Mouse (Mus musculus): ENCODE results near the gene Ep400. TPM values are rescaled to one million over a fixed set of nuclear protein-coding genes. Genes with fewer than 3 reads are reported as not detected.

The Ep400 gene
- polyA plus RNA-seq, 1 experiment from 2014 or later = 11.4 TPM

DNA sequence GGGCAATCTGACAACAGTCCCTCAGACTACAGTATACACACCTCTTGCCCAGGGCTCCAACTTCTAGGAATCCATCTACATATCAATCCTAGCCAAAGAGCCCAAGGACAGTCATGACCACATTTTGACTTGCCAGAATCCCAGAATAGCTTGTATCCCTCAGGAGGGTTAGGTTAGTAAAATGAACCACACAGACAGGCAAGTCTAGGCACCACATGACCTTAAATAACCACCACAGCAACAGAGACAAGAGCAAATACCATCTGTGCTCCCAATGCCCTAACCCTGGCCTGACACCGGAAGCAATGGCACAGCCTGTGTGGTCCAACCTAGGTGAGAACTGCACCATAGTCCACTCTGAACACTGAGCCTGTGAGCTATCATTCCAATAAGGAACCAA is 36.2 kb upstream of the Ep400 start:
- H3K27ac ChIP-seq (replicated peaks) = no peak overlapping the region
- no peaks in the 10 kb centered on the region for H3K27me3 ChIP-seq (ENCODE audit: control insufficient read depth, insufficient read depth, low read length)
- H3K9me3 ChIP-seq (ENCODE audit: control insufficient read depth, low read length) = no peaks in the 10 kb centered on the region
- DNase-seq (ENCODE audit: low spot score) (no peak), ATAC-seq (ENCODE audit: low FRiP score, low TSS enrichment) (no peak)
- no peak for TF ChIP-seq EP300 (optimal IDR thresholded peaks at IDR 0.05)
- TF ChIP-seq CTCF (IDR thresholded peaks at IDR 0.05; ENCODE audit: low read depth) = no peak
- no peak overlapping the region for H3K9ac ChIP-seq (ENCODE audit: low read length)
- H3K36me3 ChIP-seq (ENCODE audit: control insufficient read depth, insufficient read depth, low read length) = no peaks in the 10 kb centered on the region
- 72% methylated on average over 1 of the region's 1 CpGs for WGBS
- H3K4me2 ChIP-seq (replicated peaks; ENCODE audit: low read depth) = no peak overlapping the region
- no peak overlapping the region for H3K4me3 ChIP-seq (ENCODE audit: low read depth, low read length)
- peaks cover 2% of the 10 kb centered on the region; the same call in 1 of the 2 replicates for H3K4me1 ChIP-seq (replicated peaks; ENCODE audit: control insufficient read depth, insufficient read depth)

DNA sequence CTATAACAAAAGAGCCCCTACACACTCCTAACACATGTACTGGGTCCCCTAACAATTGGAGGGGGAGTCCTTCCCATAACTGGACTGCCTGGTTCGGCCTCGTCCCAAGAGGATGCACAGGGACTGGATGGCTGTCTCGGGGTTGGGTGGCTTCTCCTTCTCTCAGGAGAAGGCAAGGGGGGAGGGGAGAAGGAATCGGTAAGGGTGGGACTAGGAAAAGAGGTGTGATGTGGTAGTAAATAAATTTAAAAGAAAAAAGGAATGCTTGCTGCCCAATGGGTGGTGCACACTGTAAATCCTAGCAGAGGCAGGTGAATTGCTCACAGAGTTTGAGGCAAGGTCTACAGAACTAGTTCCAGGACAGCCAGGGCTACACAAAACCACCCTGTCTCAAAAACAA is 35.6 kb upstream of the Ep400 start:
- 0 out of 2 replicates have a peak, but pooled peaks cover 4% of the 10 kb centered on the region for H3K36me3 ChIP-seq (ENCODE audit: control insufficient read depth, insufficient read depth, low read length)
- H3K27ac ChIP-seq (replicated peaks) = no peak overlapping the region
- H3K9me3 ChIP-seq (ENCODE audit: control insufficient read depth, low read length) = no peaks in the 10 kb centered on the region
- DNase-seq (ENCODE audit: low spot score) = no peak
- WGBS = 78% methylated on average over 4 of the region's 4 CpGs
- H3K27me3 ChIP-seq (ENCODE audit: control insufficient read depth, insufficient read depth, low read length) = no peaks in the 10 kb centered on the region
- H3K4me1 ChIP-seq (replicated peaks; ENCODE audit: control insufficient read depth, insufficient read depth) = peaks cover 2% of the 10 kb centered on the region; the same call in 1 of the 2 replicates
- no peak overlapping the region for H3K4me2 ChIP-seq (replicated peaks; ENCODE audit: low read depth)
- no peak for ATAC-seq (ENCODE audit: low FRiP score, low TSS enrichment)
- TF ChIP-seq CTCF (IDR thresholded peaks at IDR 0.05; ENCODE audit: low read depth) (no peak), EP300 (optimal IDR thresholded peaks at IDR 0.05) (no peak)
- H3K9ac ChIP-seq (ENCODE audit: low read length) = 0 out of 2 replicates have a peak overlapping the region, but pooled peaks have one; percentile 13
- no peak overlapping the region for H3K4me3 ChIP-seq (ENCODE audit: low read depth, low read length)

DNA sequence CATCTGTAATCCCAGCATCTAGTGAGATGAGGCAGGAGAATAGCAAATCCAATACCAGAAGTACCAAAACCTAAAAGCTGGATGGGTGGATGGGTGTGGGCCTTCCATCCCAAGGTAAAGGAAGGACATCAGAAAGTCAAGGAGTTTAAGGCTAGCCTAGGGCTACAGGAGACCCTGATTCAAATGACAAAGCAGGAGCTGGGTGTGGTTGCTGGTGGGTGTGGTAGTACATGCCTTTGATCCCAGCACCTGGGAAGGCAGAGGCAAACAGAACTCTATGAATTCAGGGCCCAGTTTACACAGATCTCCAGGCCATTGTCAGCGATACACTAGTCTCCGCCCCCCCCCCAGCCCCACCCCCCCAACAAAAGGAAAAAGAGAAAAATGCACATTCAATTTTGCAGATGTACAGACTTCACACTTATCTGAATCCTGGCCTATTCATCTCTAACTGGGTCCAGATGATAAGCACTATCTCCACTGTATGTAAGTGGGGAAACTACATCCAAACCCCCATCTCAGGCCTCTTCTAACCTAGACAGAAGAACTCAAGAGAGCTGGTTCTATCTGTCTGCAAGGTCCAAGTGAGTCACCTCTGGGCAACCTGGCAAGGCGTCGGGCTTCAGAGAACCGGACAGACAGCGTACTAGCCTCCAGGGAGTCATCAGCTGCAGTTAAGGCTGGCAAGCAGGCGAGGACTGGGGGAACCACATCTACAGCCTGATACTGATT is 33.7 kb upstream of the Ep400 start:
- no peak overlapping the region for H3K4me3 ChIP-seq (ENCODE audit: low read depth, low read length)
- no peak for ATAC-seq (ENCODE audit: low FRiP score, low TSS enrichment)
- no peak overlapping the region for H3K9ac ChIP-seq (ENCODE audit: low read length)
- no peak for DNase-seq (ENCODE audit: low spot score)
- H3K4me1 ChIP-seq (replicated peaks; ENCODE audit: control insufficient read depth, insufficient read depth) = peaks cover 2% of the 10 kb centered on the region; the same call in 1 of the 2 replicates
- 75% methylated on average over 7 of the region's 7 CpGs for WGBS
- H3K27ac ChIP-seq (replicated peaks) = no peak overlapping the region
- H3K9me3 ChIP-seq (ENCODE audit: control insufficient read depth, low read length) = no peaks in the 10 kb centered on the region
- H3K4me2 ChIP-seq (replicated peaks; ENCODE audit: low read depth) = no peak overlapping the region
- H3K36me3 ChIP-seq (ENCODE audit: control insufficient read depth, insufficient read depth, low read length) = peaks cover 12% of the 10 kb centered on the region
- TF ChIP-seq EP300 (optimal IDR thresholded peaks at IDR 0.05) (no peak), CTCF (IDR thresholded peaks at IDR 0.05; ENCODE audit: low read depth) (no peak)
- no peaks in the 10 kb centered on the region for H3K27me3 ChIP-seq (ENCODE audit: control insufficient read depth, insufficient read depth, low read length)

DNA sequence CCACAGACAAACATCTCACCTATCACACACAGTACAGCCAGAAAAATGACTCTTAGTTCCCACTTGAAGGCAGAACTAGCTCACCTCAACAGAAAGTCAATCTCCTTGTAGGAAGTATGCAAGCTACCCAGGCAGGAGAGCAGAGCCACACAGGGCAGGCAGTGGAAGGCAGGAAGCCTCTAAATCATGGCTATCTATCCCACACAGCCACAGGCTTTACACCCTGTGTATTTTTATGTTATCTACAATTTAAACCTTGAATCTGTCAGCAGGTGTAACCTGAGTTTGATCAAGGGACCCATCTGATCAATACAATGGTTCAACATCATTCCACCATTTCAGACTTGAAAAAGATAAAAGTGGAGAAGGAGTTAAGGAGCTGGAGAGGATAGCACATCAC is 32.3 kb upstream of the Ep400 start:
- H3K4me2 ChIP-seq (replicated peaks; ENCODE audit: low read depth) = no peak overlapping the region
- DNase-seq (ENCODE audit: low spot score) (no peak), ATAC-seq (ENCODE audit: low FRiP score, low TSS enrichment) (no peak)
- H3K27me3 ChIP-seq (ENCODE audit: control insufficient read depth, insufficient read depth, low read length) = no peaks in the 10 kb centered on the region
- no peak overlapping the region for H3K4me3 ChIP-seq (ENCODE audit: low read depth, low read length)
- no peak overlapping the region for H3K27ac ChIP-seq (replicated peaks)
- H3K9me3 ChIP-seq (ENCODE audit: control insufficient read depth, low read length) = no peaks in the 10 kb centered on the region
- TF ChIP-seq CTCF (IDR thresholded peaks at IDR 0.05; ENCODE audit: low read depth) (no peak), EP300 (optimal IDR thresholded peaks at IDR 0.05) (no peak)
- peaks cover 14% of the 10 kb centered on the region for H3K36me3 ChIP-seq (ENCODE audit: control insufficient read depth, insufficient read depth, low read length)
- peaks cover under 1% of the 10 kb centered on the region; the same call in 1 of the 2 replicates for H3K4me1 ChIP-seq (replicated peaks; ENCODE audit: control insufficient read depth, insufficient read depth)
- H3K9ac ChIP-seq (ENCODE audit: low read length) = no peak overlapping the region

DNA sequence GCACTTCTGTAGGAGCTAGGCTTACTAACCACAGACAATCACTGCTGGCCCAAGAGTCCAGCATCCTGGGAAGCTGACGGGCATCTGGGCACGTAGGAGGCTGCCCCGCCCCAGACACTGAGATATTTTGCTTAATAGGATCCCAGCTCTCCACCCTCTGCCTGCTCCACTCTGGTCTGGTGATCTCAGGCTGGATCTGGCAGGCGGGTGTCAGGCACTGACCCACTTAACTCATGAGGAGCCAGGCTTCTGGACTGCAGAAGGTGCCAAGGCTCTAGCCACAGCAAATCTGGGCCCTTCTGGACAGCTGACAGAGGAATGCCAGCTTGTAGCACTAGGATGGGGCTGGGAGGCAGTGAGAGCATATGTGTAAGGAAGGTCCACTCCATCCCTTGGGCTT is 31.7 kb upstream of the Ep400 start:
- Histone ChIP-seq H3K4me2 (replicated peaks; ENCODE audit: low read depth) (no peak overlapping the region), H3K9me3 (ENCODE audit: control insufficient read depth, low read length) (no peaks in the 10 kb centered on the region), H3K4me1 (replicated peaks; ENCODE audit: control insufficient read depth, insufficient read depth) (no peaks in the 10 kb centered on the region; the same call in 1 of the 2 replicates), H3K27me3 (ENCODE audit: control insufficient read depth, insufficient read depth, low read length) (no peaks in the 10 kb centered on the region), H3K27ac (replicated peaks) (peak overlapping the region; percentile 70), H3K36me3 (ENCODE audit: control insufficient read depth, insufficient read depth, low read length) (peaks cover 14% of the 10 kb centered on the region), H3K4me3 (ENCODE audit: low read depth, low read length) (no peak overlapping the region), H3K9ac (ENCODE audit: low read length) (no peak overlapping the region)
- 48% methylated on average over 4 of the region's 4 CpGs for WGBS
- DNase-seq (ENCODE audit: low spot score) (no peak), ATAC-seq (ENCODE audit: low FRiP score, low TSS enrichment) (no peak)
- no peak for TF ChIP-seq EP300 (optimal IDR thresholded peaks at IDR 0.05)

DNA sequence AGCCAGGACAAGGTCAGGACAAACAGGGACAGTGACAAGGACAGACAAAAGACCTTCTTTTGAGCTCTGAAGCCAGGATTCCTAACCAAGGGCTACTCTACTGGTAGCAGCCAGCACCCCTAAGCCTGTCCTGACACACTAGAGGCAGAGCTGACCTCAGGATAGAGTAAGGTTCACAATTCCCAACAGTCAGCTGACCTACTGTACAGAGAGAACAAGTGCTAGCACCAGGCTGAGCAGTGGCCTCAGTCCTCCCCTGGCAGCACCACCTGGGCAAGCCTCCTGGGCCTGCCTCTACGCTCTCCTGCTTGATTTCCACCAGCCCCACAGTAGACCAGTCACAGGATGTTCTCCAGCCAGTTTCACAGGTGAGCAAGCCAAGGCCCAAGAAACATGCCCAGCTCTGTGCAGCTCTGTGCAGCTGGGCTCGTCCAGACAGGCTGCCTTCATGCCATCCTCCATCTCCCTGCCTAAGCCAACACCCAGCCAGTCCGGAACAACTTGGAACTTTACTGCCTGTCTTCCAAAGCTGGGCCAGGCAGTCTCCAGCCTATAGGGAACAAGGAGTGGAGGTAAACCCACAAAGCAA is 30.6 kb upstream of the Ep400 start:
- peaks cover 20% of the 10 kb centered on the region for H3K36me3 ChIP-seq (ENCODE audit: control insufficient read depth, insufficient read depth, low read length)
- H3K4me1 ChIP-seq (replicated peaks; ENCODE audit: control insufficient read depth, insufficient read depth) = no peaks in the 10 kb centered on the region; the same call in 1 of the 2 replicates
- H3K27ac ChIP-seq (replicated peaks) = peak overlapping the region; percentile 70
- H3K4me3 ChIP-seq (ENCODE audit: low read depth, low read length) = no peak overlapping the region
- DNase-seq (ENCODE audit: low spot score) (no peak), ATAC-seq (ENCODE audit: low FRiP score, low TSS enrichment) (peak; percentile 32; the same call in 1 of the 2 replicates)
- H3K9me3 ChIP-seq (ENCODE audit: control insufficient read depth, low read length) = no peaks in the 10 kb centered on the region
- no peak overlapping the region for H3K9ac ChIP-seq (ENCODE audit: low read length)
- 73% methylated on average over 3 of the region's 3 CpGs for WGBS
- H3K4me2 ChIP-seq (replicated peaks; ENCODE audit: low read depth) = no peak overlapping the region
- TF ChIP-seq CTCF (IDR thresholded peaks at IDR 0.05; ENCODE audit: low read depth) = no peak
- no peak for TF ChIP-seq EP300 (optimal IDR thresholded peaks at IDR 0.05)
- no peaks in the 10 kb centered on the region for H3K27me3 ChIP-seq (ENCODE audit: control insufficient read depth, insufficient read depth, low read length)
